Mouse (Mus musculus) layer of hippocampus, adult 18-20 months (tissue): ENCODE measurements at regions not wholly inside any gene's neighbourhood (a gene's known extent, or its start where the extent isn't known, plus 50 kb on each side); places are given as distances from the start of the nearest gene placed in this dataset.

Experiments
- DNase-seq, 2 experiments: peaks; one replicate each; pipeline ENCODE4 v3.0.0; 2022; ENCODE audit warnings: low spot score in 2 of 2

- DNase-seq, result no peak
Observed at GRCm38 (mm10) chr15:43926034-43926433, 3791.9 kb downstream of the 9330182O14Rik start.

GRCm38 (mm10) chr15:43933608-43934007 is 3799.4 kb downstream of the 9330182O14Rik start:
- no peak for DNase-seq

GRCm38 (mm10) chr15:43940424-43940823 is 3806.3 kb downstream of the 9330182O14Rik start:
- DNase-seq, result peak in 1 of 2 experiments; percentile 26

GRCm38 (mm10) chr15:43940905-43941304 is 3806.7 kb downstream of the 9330182O14Rik start:
- DNase-seq, result no peak

GRCm38 (mm10) chr15:43942002-43942660 is 3808.0 kb downstream of the 9330182O14Rik start:
- peak; percentile 8 to 53 for DNase-seq

GRCm38 (mm10) chr15:43984991-43985390 is 3850.8 kb downstream of the 9330182O14Rik start:
- no peak for DNase-seq

GRCm38 (mm10) chr15:43991229-43991628 is 3857.1 kb downstream of the 9330182O14Rik start:
- peak in 1 of 2 experiments; percentile 60 for DNase-seq

GRCm38 (mm10) chr15:43992936-43993335 is 3858.8 kb downstream of the 9330182O14Rik start:
- DNase-seq, result no peak

- DNase-seq, result no peak
Observed at GRCm38 (mm10) chr15:44026468-44027028, 3892.4 kb downstream of the 9330182O14Rik start.

GRCm38 (mm10) chr15:44035900-44036299 is 3901.7 kb downstream of the 9330182O14Rik start:
- DNase-seq, result peak in 1 of 2 experiments; percentile 20

- DNase-seq, result peak in 1 of 2 experiments; percentile 27
Observed at GRCm38 (mm10) chr15:44037893-44038292, 3903.7 kb downstream of the 9330182O14Rik start.

GRCm38 (mm10) chr15:44050565-44051274 is 3916.6 kb downstream of the 9330182O14Rik start:
- no peak for DNase-seq

GRCm38 (mm10) chr15:44064855-44065254 is 3930.7 kb downstream of the 9330182O14Rik start:
- no peak for DNase-seq

- DNase-seq, result no peak
Observed at GRCm38 (mm10) chr15:44083680-44084079, 3949.5 kb downstream of the 9330182O14Rik start.

- no peak for DNase-seq
Observed at GRCm38 (mm10) chr15:44112328-44112944, 3978.3 kb downstream of the 9330182O14Rik start.

- peak in 1 of 2 experiments; percentile 42 for DNase-seq
Observed at GRCm38 (mm10) chr15:44134213-44134612, 4000.0 kb downstream of the 9330182O14Rik start.
